Mouse (Mus musculus): ENCODE measurements around the gene Cyp2c29. TPM values are rescaled to one million over a fixed set of nuclear protein-coding genes. Genes with fewer than 3 reads are reported as not detected.
"Not testable (repeated sequence)": the region's sequence is repeated elsewhere in the genome, so short reads cannot be mapped to it uniquely, and the experiment has no call there.

Cyp2c29 gene
- total RNA-seq (2021) = not detected
- long read RNA-seq, experiment 1 = 0 reads
- long read RNA-seq, experiment 2 = 0 reads

- DNase-seq (ENCODE audit: low spot score in 2 of 2); H3K4me3 ChIP-seq: not testable (repeated sequence)
These were observed at the start of gene Cyp2c29 for GRCm38 (mm10) chr19:39269105-39269504. Cyp2c29 (plus strand) TSS chr19:39269405.

GRCm38 (mm10) chr19:39267036-39267435 is 2.2 kb upstream of the Cyp2c29 start:
- H3K27ac ChIP-seq; H3K4me3 ChIP-seq; DNase-seq (ENCODE audit: low spot score in 2 of 2): not testable (repeated sequence)

More at GRCm38 (mm10) chr19:39269105-39269504, at the start of gene Cyp2c29:
- H3K27ac ChIP-seq = not testable (repeated sequence)

GRCm38 (mm10) chr19:39282801-39283200 is 13.6 kb downstream of the Cyp2c29 start:
- H3K27ac ChIP-seq = no peak overlapping the region
- no peak overlapping the region for H3K4me3 ChIP-seq
- DNase-seq (ENCODE audit: low spot score in 2 of 2) = no peak
- no peak for TF ChIP-seq CTCF (conservative IDR thresholded peaks at IDR 0.05)

GRCm38 (mm10) chr19:39285637-39286036 is 16.4 kb downstream of the Cyp2c29 start:
- TF ChIP-seq CTCF (conservative IDR thresholded peaks at IDR 0.05) = no peak
- no peak for DNase-seq (ENCODE audit: low spot score in 2 of 2)
- Histone ChIP-seq H3K4me3 (no peak overlapping the region), H3K27ac (no peak overlapping the region)

- Histone ChIP-seq H3K27ac (no peak overlapping the region), H3K4me3 (no peak overlapping the region)
- no peak for DNase-seq (ENCODE audit: low spot score in 2 of 2)
- TF ChIP-seq CTCF (conservative IDR thresholded peaks at IDR 0.05) = no peak
These were observed 17.6 kb downstream of the Cyp2c29 start for GRCm38 (mm10) chr19:39286825-39287224.

- TF ChIP-seq CTCF (conservative IDR thresholded peaks at IDR 0.05) = no peak
- DNase-seq (ENCODE audit: low spot score in 2 of 2) = no peak
- Histone ChIP-seq H3K27ac (no peak overlapping the region), H3K4me3 (no peak overlapping the region)
These were observed 19.8 kb downstream of the Cyp2c29 start for GRCm38 (mm10) chr19:39288978-39289377.

Other genes starting within 250 kb of the Cyp2c29 start
- under 1 TPM in 1 of 2 experiments, not detected in 1; 0.26 TPM for gene Cyp2c65, start 208.4 kb upstream of the Cyp2c29 start, total RNA-seq (2021)
- not detected for gene Cyp2c66, start 155.5 kb upstream of the Cyp2c29 start, total RNA-seq (2021)
- not detected for gene Cyp2c38, start 193.7 kb downstream of the Cyp2c29 start, total RNA-seq (2021)
- not detected for gene Cyp2c39, start 241.5 kb downstream of the Cyp2c29 start, total RNA-seq (2021)